Mouse (Mus musculus): ENCODE results near the gene Notch4. TPM values are rescaled to one million over a fixed set of nuclear protein-coding genes. Genes with fewer than 3 reads are reported as not detected.

Notch4 gene
- total and polyA plus RNA-seq, 3 experiments = 0.25 TPM; not detected in 2

DNA sequence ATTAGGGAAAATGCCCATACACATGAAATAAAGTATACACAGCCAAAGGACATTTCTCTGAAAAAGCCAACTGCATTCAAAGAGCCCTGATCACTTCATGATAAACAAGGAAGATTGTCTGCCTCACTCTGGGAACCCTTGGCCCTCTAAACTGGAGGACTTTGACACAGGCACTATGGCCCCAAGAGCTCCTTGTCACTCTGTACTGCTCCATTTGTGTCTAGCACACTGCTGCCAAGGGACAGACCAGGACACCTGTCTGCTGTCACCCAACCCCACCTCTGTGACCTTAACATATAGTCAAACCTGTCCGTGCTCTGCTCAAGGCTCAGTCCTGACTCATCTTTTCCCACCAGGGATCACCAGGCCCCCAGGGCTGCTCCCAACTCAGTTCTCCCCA lies 17.3 kb upstream of the Notch4 start:
- H3K27me3 ChIP-seq (replicated peaks) = no peaks in the 10 kb centered on the region
- H3K9ac ChIP-seq (ENCODE audit: insufficient read depth, low read depth) = no peak overlapping the region
- no peaks in the 10 kb centered on the region for H3K79me2 ChIP-seq (replicated peaks; ENCODE audit: control insufficient read depth, extremely low read depth, insufficient read depth, poor library complexity, severe bottlenecking)
- H3K4me2 ChIP-seq (ENCODE audit: insufficient read depth, low read depth, poor library complexity, severe bottlenecking) = no peak overlapping the region
- H3K27ac ChIP-seq (ENCODE audit: insufficient read depth, low read depth) = no peak overlapping the region
- in situ Hi-C loops (cut with MboI; ENCODE audit: low pct_ligation_motif_present, low pct_unique_long_range_greater_than_20kb, low sequenced_read_pairs) (loop anchor here (10.0 kb wide), 1 partner anchor 122 kb away; no protein-coding TSS in a partner anchor), dilution Hi-C loops (cut with MboI; ENCODE audit: extremely low pct_ligation_motif_present, extremely low pct_unique_long_range_greater_than_20kb, low sequenced_read_pairs) (no loop called here)
- peaks cover 12 to 37% of the 10 kb centered on the region in 2 experiments for H3K36me3 ChIP-seq (replicated peaks in 1 of 2; ENCODE audit: control insufficient read depth in 1 of 2, insufficient read depth in 1 of 2, low read length in 1 of 2)
- H3K9me3 ChIP-seq (replicated peaks; ENCODE audit: low read length) = no peaks in the 10 kb centered on the region
- peaks cover 0 to 19% of the 10 kb centered on the region in 2 experiments; a peak in 2 of 4 replicates for H3K4me1 ChIP-seq (ENCODE audit: control insufficient read depth in 1 of 2, insufficient read depth in 2 of 2)
- peak; percentile 15 for DNase-seq (ENCODE audit: extremely low read depth)
- TF ChIP-seq MYC (IDR thresholded peaks at IDR 0.05; ENCODE audit: low read depth, low read length) = no peak
- TF ChIP-seq ETS1 (conservative IDR thresholded peaks at IDR 0.05; ENCODE audit: low read depth, low read length) = no peak
- TF ChIP-seq TCF12 (IDR thresholded peaks at IDR 0.05; ENCODE audit: low read depth, low read length) = no peak
- no peak for TF ChIP-seq PAX5 (IDR thresholded peaks at IDR 0.05; ENCODE audit: low read length)
- TF ChIP-seq NRF1 (IDR thresholded peaks at IDR 0.05; ENCODE audit: low read depth, low read length) = no peak
- no peak for TF ChIP-seq BHLHE40 (IDR thresholded peaks at IDR 0.05; ENCODE audit: low read depth, low read length)
- no peak for TF ChIP-seq E2F4 (IDR thresholded peaks at IDR 0.05; ENCODE audit: insufficient replicate concordance, low read depth, low read length)
- TF ChIP-seq GABPA (IDR thresholded peaks at IDR 0.05; ENCODE audit: insufficient replicate concordance, low read depth, low read length) = no peak
- no peak for TF ChIP-seq TBP (conservative IDR thresholded peaks at IDR 0.05; ENCODE audit: low read depth, low read length)
- TF ChIP-seq EP300 (IDR thresholded peaks at IDR 0.05; ENCODE audit: low read length) = no peak
- no peak for TF ChIP-seq ELF1 (IDR thresholded peaks at IDR 0.05; ENCODE audit: low read depth, low read length)
- no peak for TF ChIP-seq ZC3H11A (IDR thresholded peaks at IDR 0.05; ENCODE audit: low read depth, low read length)
- TF ChIP-seq HCFC1 (IDR thresholded peaks at IDR 0.05; ENCODE audit: low read depth, low read length) = no peak
- no peak overlapping the region for H3K4me3 ChIP-seq (replicated peaks in 1 of 3; ENCODE audit: low read depth in 2 of 3, low read length in 2 of 3, poor library complexity in 1 of 3)

DNA sequence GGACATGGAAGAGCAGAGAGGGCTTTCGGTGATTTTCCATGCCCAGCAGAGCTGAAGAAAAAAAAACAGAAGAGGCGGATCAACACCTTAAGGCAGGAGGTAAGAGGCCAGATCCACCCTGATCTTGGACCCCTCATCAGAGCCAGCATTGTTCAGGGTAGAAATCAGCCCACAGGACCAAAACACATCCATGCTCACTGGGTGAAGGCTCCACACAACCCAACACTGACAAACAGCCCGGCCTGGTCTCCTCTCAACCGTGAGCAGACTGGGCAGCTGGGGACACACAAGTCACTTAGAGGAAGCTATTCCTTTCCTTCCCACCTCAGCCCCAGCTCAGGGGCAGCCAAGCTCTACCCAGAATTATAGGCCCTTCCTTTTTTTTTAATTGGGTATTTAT lies 16.5 kb upstream of the Notch4 start:
- in situ Hi-C loops (cut with MboI; ENCODE audit: low pct_ligation_motif_present, low pct_unique_long_range_greater_than_20kb, low sequenced_read_pairs) (loop anchor here (10.0 kb wide), 1 partner anchor 123 kb away; no protein-coding TSS in a partner anchor), dilution Hi-C loops (cut with MboI; ENCODE audit: extremely low pct_ligation_motif_present, extremely low pct_unique_long_range_greater_than_20kb, low sequenced_read_pairs) (no loop called here)
- Histone ChIP-seq H3K9me3 (replicated peaks; ENCODE audit: low read length) (no peaks in the 10 kb centered on the region), H3K9ac (ENCODE audit: insufficient read depth, low read depth) (no peak overlapping the region), H3K27me3 (replicated peaks) (no peaks in the 10 kb centered on the region), H3K27ac (ENCODE audit: insufficient read depth, low read depth) (no peak overlapping the region), H3K4me1 (ENCODE audit: control insufficient read depth in 1 of 2, insufficient read depth in 2 of 2) (peaks cover 0 to 13% of the 10 kb centered on the region in 2 experiments; a peak in 2 of 4 replicates), H3K4me3 (replicated peaks in 1 of 3; ENCODE audit: low read depth in 2 of 3, low read length in 2 of 3, poor library complexity in 1 of 3) (no peak overlapping the region), H3K36me3 (replicated peaks in 1 of 2; ENCODE audit: control insufficient read depth in 1 of 2, insufficient read depth in 1 of 2, low read length in 1 of 2) (peaks cover 12 to 36% of the 10 kb centered on the region in 2 experiments), H3K79me2 (replicated peaks; ENCODE audit: control insufficient read depth, extremely low read depth, insufficient read depth, poor library complexity, severe bottlenecking) (no peaks in the 10 kb centered on the region), H3K4me2 (ENCODE audit: insufficient read depth, low read depth, poor library complexity, severe bottlenecking) (no peak overlapping the region)
- TF ChIP-seq ELF1 (IDR thresholded peaks at IDR 0.05; ENCODE audit: low read depth, low read length) (no peak), JUND (conservative IDR thresholded peaks at IDR 0.05; ENCODE audit: low read depth, low read length) (no peak), USF2 (conservative IDR thresholded peaks at IDR 0.05; ENCODE audit: low read depth, low read length) (no peak), EP300 (IDR thresholded peaks at IDR 0.05; ENCODE audit: low read length) (no peak), ZKSCAN1 (IDR thresholded peaks at IDR 0.05; ENCODE audit: borderline replicate concordance, low read depth, low read length) (no peak), CTCF (conservative IDR thresholded peaks at IDR 0.05 in 1 of 2, IDR thresholded peaks at IDR 0.05 in 1 of 2; ENCODE audit: low read depth in 2 of 2, low read length in 2 of 2) (no peak), KAT2A (IDR thresholded peaks at IDR 0.05; ENCODE audit: insufficient replicate concordance, low read length) (no peak), NELFE (IDR thresholded peaks at IDR 0.05; ENCODE audit: low read depth, low read length) (no peak), USF1 (IDR thresholded peaks at IDR 0.05; ENCODE audit: low read depth, low read length) (no peak), MAX (IDR thresholded peaks at IDR 0.05; ENCODE audit: low read length) (no peak), MXI1 (IDR thresholded peaks at IDR 0.05; ENCODE audit: low read depth, low read length) (no peak), HCFC1 (IDR thresholded peaks at IDR 0.05; ENCODE audit: low read depth, low read length) (no peak), PAX5 (IDR thresholded peaks at IDR 0.05; ENCODE audit: low read length) (no peak), MAZ (IDR thresholded peaks at IDR 0.05; ENCODE audit: low read depth, low read length) (no peak), E2F4 (IDR thresholded peaks at IDR 0.05; ENCODE audit: insufficient replicate concordance, low read depth, low read length) (no peak), CHD2 (IDR thresholded peaks at IDR 0.05; ENCODE audit: low read length) (no peak), ZMIZ1 (IDR thresholded peaks at IDR 0.05; ENCODE audit: low read depth, low read length) (no peak), IRF4 (IDR thresholded peaks at IDR 0.05; ENCODE audit: low read depth, low read length) (no peak)
- no peak for DNase-seq (ENCODE audit: extremely low read depth)
